Mouse (Mus musculus): Measurements from ENCODE around the gene Ccdc36. TPM values are rescaled to one million over a fixed set of nuclear protein-coding genes. Genes with fewer than 3 reads are reported as not detected.

Ccdc36 gene
- total RNA-seq, 2 experiments from 2014 or later, result 0.49 to 0.54 TPM

- ATAC-seq (replicated peaks; ENCODE audit: poor library complexity), result no peak
These were observed 46.9 kb downstream of the Ccdc36 start for GRCm38 (mm10) chr9:108381382-108381781.

GRCm38 (mm10) chr9:108379294-108379693, 49.0 kb downstream of the Ccdc36 start:
- no peak for ATAC-seq (replicated peaks; ENCODE audit: poor library complexity)

GRCm38 (mm10) chr9:108378736-108379135, 49.5 kb downstream of the Ccdc36 start:
- no peak for ATAC-seq (replicated peaks; ENCODE audit: poor library complexity)

- ATAC-seq (replicated peaks; ENCODE audit: poor library complexity), result no peak
These were observed 50.0 kb downstream of the Ccdc36 start for GRCm38 (mm10) chr9:108378234-108378633.

Other genes starting within 250 kb of the Ccdc36 start
- gene Bsn, start 238.1 kb downstream of the Ccdc36 start, total RNA-seq (2015), result 4.7 and 5.5 TPM in 2 replicates
- gene Bsn, start 238.1 kb downstream of the Ccdc36 start, total RNA-seq (2017), result 3.2 and 4.0 TPM in 2 replicates
- 16.1 and 16.5 TPM in 2 replicates for gene Dag1, start 164.5 kb downstream of the Ccdc36 start, total RNA-seq (2015)
- gene Dag1, start 164.5 kb downstream of the Ccdc36 start, total RNA-seq (2017), result 3.8 and 4.7 TPM in 2 replicates
- gene Nicn1, start 138.1 kb downstream of the Ccdc36 start, total RNA-seq (2015), result 9.0 and 10.5 TPM in 2 replicates
- gene Nicn1, start 138.1 kb downstream of the Ccdc36 start, total RNA-seq (2017), result 3.2 and 4.7 TPM in 2 replicates
- gene Amt, start 131.6 kb downstream of the Ccdc36 start, total RNA-seq (2015), result 0.37 and 0.85 TPM in 2 replicates
- 1.1 and 1.2 TPM in 2 replicates for gene Amt, start 131.6 kb downstream of the Ccdc36 start, total RNA-seq (2017)
- gene Rhoa, start 122.4 kb downstream of the Ccdc36 start, total RNA-seq (2015), result 261 and 298 TPM in 2 replicates
- 265 and 283 TPM in 2 replicates for gene Rhoa, start 122.4 kb downstream of the Ccdc36 start, total RNA-seq (2017)
- 12.8 and 13.2 TPM in 2 replicates for gene Tcta, start 122.3 kb downstream of the Ccdc36 start, total RNA-seq (2015)
- 4.1 and 8.7 TPM in 2 replicates for gene Tcta, start 122.3 kb downstream of the Ccdc36 start, total RNA-seq (2017)
- gene Gpx1, start 89.6 kb downstream of the Ccdc36 start, total RNA-seq (2015), result 2,374 and 2,432 TPM in 2 replicates
- gene Gpx1, start 89.6 kb downstream of the Ccdc36 start, total RNA-seq (2017), result 1,500 and 1,804 TPM in 2 replicates
- gene Usp4, start 80.6 kb downstream of the Ccdc36 start, total RNA-seq (2015), result 108 and 145 TPM in 2 replicates
- 50.9 and 55.0 TPM in 2 replicates for gene Usp4, start 80.6 kb downstream of the Ccdc36 start, total RNA-seq (2017)
- gene 1700102P08Rik, start 35.7 kb downstream of the Ccdc36 start, total RNA-seq (2015), result 0.49 TPM in 1 of 2 replicates, not detected in the other
- gene 1700102P08Rik, start 35.7 kb downstream of the Ccdc36 start, total RNA-seq (2017), result 0.46 TPM in 1 of 2 replicates, not detected in the other
- gene BC048562, start 8.0 kb upstream of the Ccdc36 start, total RNA-seq (2015), result not detected in 2 replicates
- gene BC048562, start 8.0 kb upstream of the Ccdc36 start, total RNA-seq (2017), result not detected in 2 replicates
- 14.6 and 17.9 TPM in 2 replicates for gene Ccdc71, start 32.0 kb upstream of the Ccdc36 start, total RNA-seq (2015)
- 13.7 and 14.8 TPM in 2 replicates for gene Ccdc71, start 32.0 kb upstream of the Ccdc36 start, total RNA-seq (2017)
- 0.46 and 1.1 TPM in 2 replicates for gene Klhdc8b, start 33.1 kb upstream of the Ccdc36 start, total RNA-seq (2015)
- gene Klhdc8b, start 33.1 kb upstream of the Ccdc36 start, total RNA-seq (2017), result 4.1 and 8.1 TPM in 2 replicates
- 0.05 and 0.32 TPM in 2 replicates for gene Lamb2, start 51.3 kb upstream of the Ccdc36 start, total RNA-seq (2015)
- 0.08 TPM in 1 of 2 replicates, not detected in the other for gene Lamb2, start 51.3 kb upstream of the Ccdc36 start, total RNA-seq (2017)
- 33.4 and 36.1 TPM in 2 replicates for gene Usp19, start 62.1 kb upstream of the Ccdc36 start, total RNA-seq (2015)
- 38.0 and 47.0 TPM in 2 replicates for gene Usp19, start 62.1 kb upstream of the Ccdc36 start, total RNA-seq (2017)
- 177 and 194 TPM in 2 replicates for gene Qars, start 79.2 kb upstream of the Ccdc36 start, total RNA-seq (2015)
- gene Qars, start 79.2 kb upstream of the Ccdc36 start, total RNA-seq (2017), result 184 and 188 TPM in 2 replicates
- 92.3 and 107 TPM in 2 replicates for gene Qrich1, start 88.3 kb upstream of the Ccdc36 start, total RNA-seq (2015)
- 133 and 134 TPM in 2 replicates for gene Qrich1, start 88.3 kb upstream of the Ccdc36 start, total RNA-seq (2017)
- 266 and 290 TPM in 2 replicates for gene Impdh2, start 131.8 kb upstream of the Ccdc36 start, total RNA-seq (2015)
- 342 and 372 TPM in 2 replicates for gene Impdh2, start 131.8 kb upstream of the Ccdc36 start, total RNA-seq (2017)
- gene Ndufaf3, start 138.9 kb upstream of the Ccdc36 start, total RNA-seq (2015), result 33.7 and 36.8 TPM in 2 replicates
- gene Ndufaf3, start 138.9 kb upstream of the Ccdc36 start, total RNA-seq (2017), result 7.3 and 22.1 TPM in 2 replicates
- 95.3 and 103 TPM in 2 replicates for gene Dalrd3, start 141.4 kb upstream of the Ccdc36 start, total RNA-seq (2015)
- gene Dalrd3, start 141.4 kb upstream of the Ccdc36 start, total RNA-seq (2017), result 42.7 and 43.4 TPM in 2 replicates
- 9.8 and 10.2 TPM in 2 replicates for gene Wdr6, start 150.3 kb upstream of the Ccdc36 start, total RNA-seq (2015)
- gene Wdr6, start 150.3 kb upstream of the Ccdc36 start, total RNA-seq (2017), result 15.5 and 17.4 TPM in 2 replicates
- gene P4htm, start 169.2 kb upstream of the Ccdc36 start, total RNA-seq (2015), result 0.39 and 1.2 TPM in 2 replicates
- 1.00 and 1.8 TPM in 2 replicates for gene P4htm, start 169.2 kb upstream of the Ccdc36 start, total RNA-seq (2017)
- gene Arih2, start 220.9 kb upstream of the Ccdc36 start, total RNA-seq (2015), result 20.0 and 20.1 TPM in 2 replicates
- gene Arih2, start 220.9 kb upstream of the Ccdc36 start, total RNA-seq (2017), result 42.5 and 47.4 TPM in 2 replicates
- gene Slc25a20, start 233.6 kb upstream of the Ccdc36 start, total RNA-seq (2015), result 18.5 and 21.5 TPM in 2 replicates
- 26.0 and 28.3 TPM in 2 replicates for gene Slc25a20, start 233.6 kb upstream of the Ccdc36 start, total RNA-seq (2017)

Data from megakaryocyte progenitor cell, adult 5-6 weeks (primary cell).